Mouse (Mus musculus): ENCODE data around the gene Evl.

Gene Evl

DNA sequence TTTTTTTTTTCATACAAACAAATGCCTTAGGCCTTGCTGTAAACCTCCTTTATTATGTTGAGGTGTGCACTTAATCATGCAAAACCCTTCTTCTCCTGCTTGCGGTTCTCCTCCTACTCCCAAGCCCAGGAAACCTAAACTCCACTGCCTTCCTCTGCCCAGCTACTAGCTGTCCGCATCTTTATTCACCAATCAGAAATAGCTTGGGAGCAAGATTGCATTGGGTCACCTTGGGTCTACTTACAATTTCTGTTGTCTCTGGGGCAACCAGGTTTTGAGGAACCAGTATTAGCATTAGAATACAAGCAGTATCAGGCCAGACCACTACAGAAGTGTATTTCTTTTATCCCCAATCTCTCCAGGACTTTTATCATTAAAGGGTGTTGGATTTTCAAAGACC is 179.9 kb downstream of the Evl start:
- no peaks in the 10 kb centered on the region for H3K27me3 ChIP-seq (ENCODE audit: insufficient read depth, low read length)
- H3K36me3 ChIP-seq (ENCODE audit: insufficient read depth, low read length): no peaks in the 10 kb centered on the region
- H3K9me3 ChIP-seq (ENCODE audit: low read length): no peaks in the 10 kb centered on the region
- H3K4me1 ChIP-seq (replicated peaks; ENCODE audit: low read depth, low read length): peaks cover 37% of the 10 kb centered on the region
- TF ChIP-seq POU5F1 (IDR thresholded peaks at IDR 0.05; ENCODE audit: borderline replicate concordance, low read length) (peak; percentile 6; the same call in 1 of the 2 replicates), NANOG (IDR thresholded peaks at IDR 0.05; ENCODE audit: borderline replicate concordance, low read length) (peak; percentile 13; the same call in 1 of the 2 replicates), CTCF (conservative IDR thresholded peaks at IDR 0.05; ENCODE audit: low read length) (no peak)
- H3K4me3 ChIP-seq (replicated peaks; ENCODE audit: low read length): no peak overlapping the region

DNA sequence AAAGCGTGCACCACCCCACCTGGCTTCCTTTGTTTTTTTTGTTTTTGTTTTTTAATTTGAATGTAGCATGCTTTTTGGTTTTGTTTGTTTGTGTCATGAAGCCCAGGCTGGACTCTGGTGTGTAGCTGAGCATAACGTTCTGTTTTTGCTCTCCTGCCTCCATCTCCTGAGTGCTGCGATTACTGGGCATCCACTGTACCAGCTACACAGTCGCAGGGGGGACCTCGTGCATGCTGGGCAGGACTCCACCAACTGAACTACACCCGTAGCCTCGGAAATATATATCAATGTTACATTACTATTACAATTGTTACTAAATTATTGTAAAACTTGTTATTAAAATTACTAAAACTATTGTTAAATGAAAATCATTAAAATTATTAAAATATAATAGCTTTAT is 183.3 kb downstream of the Evl start:
- Histone ChIP-seq H3K4me1 (replicated peaks; ENCODE audit: low read depth, low read length) (peaks cover 30% of the 10 kb centered on the region), H3K27me3 (ENCODE audit: insufficient read depth, low read length) (no peaks in the 10 kb centered on the region), H3K36me3 (ENCODE audit: insufficient read depth, low read length) (no peaks in the 10 kb centered on the region), H3K4me3 (replicated peaks; ENCODE audit: low read length) (no peak overlapping the region), H3K9me3 (ENCODE audit: low read length) (no peaks in the 10 kb centered on the region)
- TF ChIP-seq CTCF (conservative IDR thresholded peaks at IDR 0.05; ENCODE audit: low read length) (no peak), NANOG (IDR thresholded peaks at IDR 0.05; ENCODE audit: borderline replicate concordance, low read length) (no peak), POU5F1 (IDR thresholded peaks at IDR 0.05; ENCODE audit: borderline replicate concordance, low read length) (no peak)
